Mouse (Mus musculus) A20 (cell line): ENCODE measurements around the gene Mapk8ip3.
A peak's percentile ranks its signal among the peaks of the same experiment; 100 is the strongest.

ENCODE experiments used
- DNase-seq: peaks from one replicate; pipeline ENCODE4 v3.0.0-alpha.2; 2011; ENCODE audit warnings: low read depth, low spot score

The Mapk8ip3 gene

DNA sequence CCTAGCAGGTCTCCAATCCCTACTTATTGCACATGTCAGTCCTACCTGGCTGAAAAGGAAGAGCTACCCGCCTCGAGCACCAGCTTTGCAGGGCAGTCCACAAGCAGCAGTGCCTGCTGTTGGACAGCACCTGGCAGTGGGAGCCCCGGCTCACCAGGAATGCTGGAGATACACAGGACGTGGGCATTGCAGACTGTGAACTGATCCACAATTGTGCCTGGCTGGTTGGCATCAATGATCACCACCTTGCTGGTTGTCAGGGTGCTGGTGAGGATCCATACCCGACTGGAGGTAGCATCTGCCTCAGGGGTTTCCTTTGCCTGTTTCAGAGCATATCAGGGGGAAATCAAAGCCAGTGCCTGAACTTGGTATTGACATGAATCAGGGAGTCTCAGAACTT is 34.7 kb downstream of the Mapk8ip3 start:
- DNase-seq: no peak

DNA sequence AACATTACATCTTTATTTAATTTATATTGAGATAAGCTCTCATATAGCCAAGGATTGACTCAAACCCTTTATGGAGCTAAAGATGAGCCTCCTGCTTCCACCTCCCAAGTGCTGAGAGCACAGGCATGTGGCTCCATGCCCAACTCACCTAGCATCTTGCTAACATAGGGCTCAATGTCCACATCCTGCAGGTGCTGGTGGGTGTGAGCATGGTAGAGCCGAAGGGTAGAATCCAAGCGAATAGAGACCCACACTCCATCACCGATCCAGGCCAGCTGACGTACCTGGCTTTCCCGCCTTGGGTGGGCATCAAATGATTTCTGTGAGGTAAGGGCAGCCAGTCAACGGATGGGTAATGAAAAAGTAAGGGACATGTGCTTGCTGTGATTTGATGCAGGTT is 36.8 kb downstream of the Mapk8ip3 start:
- no peak for DNase-seq

DNA sequence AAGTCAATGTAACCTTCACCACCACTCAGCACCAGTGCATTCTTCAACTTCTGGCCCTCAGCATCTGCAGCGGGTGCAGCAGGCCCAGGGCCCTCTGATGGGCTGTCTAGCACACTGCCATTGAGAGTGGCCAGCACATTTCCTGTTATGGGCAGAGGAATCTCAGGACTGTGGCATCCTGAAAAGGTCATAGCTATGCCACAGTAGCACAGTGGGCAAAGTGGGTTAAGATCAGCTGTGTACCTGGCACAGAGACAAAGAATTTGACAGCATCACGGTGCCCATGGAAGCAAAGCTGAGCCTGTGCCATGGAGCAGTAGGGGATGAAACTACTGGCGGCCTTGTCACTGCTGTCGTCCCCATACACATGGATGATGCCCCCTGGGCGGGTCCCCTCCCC is 37.6 kb downstream of the Mapk8ip3 start:
- no peak for DNase-seq

DNA sequence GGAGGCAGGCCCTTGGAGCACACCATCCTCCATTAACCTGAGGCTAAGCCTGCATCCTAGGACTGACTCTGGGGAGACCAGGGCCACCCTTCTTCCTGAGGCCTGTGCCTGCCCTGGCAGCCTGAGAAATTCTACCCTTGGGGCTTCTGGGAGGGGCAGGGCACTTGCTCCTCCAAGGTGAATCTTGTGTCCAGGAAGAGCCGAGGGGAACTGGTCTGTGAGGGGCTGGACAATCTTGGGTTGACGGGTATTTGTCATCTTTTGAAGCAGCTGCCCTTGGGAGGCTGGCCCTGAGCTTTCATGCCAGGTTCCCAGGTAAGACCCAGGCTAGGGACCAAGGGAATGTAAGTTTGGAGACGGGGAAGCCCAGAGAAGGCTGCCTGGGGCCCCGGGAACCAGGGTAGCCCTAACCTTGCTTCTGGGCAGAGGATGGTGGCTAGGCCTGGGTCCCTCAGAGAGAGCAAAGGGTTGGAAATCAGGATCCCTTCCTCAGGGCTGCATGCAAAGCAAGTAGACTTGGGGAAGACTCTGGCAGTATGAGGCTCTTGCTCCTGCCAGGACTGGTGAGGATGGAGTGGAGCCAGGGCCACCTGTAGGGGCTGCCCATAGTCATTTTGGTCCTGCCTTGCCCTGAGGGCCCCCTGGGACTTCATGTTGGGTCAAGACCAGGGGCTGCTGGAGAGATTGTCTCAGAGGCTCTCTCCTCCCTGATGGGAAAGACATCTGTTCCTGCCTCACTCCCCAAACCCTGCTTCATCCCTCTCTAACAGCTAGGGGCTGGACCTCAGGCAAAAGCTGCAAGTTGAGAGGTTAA is 38.5 kb downstream of the Mapk8ip3 start:
- DNase-seq: no peak

DNA sequence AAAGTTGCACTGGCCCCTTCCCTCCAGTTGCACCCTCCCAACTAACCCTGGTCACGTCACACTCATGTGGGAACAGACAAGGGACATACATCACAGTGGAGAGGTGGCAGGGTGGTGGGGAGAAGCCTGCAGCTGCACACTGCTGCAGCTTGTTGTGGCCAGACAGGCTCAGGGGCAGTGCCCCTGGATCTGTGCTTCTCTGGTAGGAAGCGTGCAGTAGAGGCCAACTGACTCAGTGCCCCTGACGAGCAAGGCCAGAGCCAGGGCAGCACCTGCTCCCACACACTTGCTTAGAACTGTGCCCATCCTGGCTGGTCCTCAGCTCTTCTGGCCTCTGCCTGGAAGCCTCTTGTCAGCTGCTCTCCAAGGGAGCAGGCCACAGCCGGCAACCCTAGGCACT is 39.2 kb downstream of the Mapk8ip3 start:
- DNase-seq: no peak

DNA sequence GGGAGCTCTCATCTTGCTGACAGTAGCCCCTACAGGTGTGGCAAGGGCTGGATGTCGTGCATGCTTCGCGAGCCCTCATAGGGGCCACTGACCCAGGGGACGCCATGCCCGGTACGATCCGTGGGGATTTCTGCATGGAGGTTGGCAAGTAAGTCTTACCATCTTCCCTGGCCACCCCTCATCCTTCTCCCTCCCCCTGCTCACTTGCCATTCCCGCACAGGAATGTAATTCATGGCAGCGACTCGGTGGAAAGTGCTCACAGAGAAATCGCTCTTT is 39.8 kb downstream of the Mapk8ip3 start:
- DNase-seq: no peak

DNA sequence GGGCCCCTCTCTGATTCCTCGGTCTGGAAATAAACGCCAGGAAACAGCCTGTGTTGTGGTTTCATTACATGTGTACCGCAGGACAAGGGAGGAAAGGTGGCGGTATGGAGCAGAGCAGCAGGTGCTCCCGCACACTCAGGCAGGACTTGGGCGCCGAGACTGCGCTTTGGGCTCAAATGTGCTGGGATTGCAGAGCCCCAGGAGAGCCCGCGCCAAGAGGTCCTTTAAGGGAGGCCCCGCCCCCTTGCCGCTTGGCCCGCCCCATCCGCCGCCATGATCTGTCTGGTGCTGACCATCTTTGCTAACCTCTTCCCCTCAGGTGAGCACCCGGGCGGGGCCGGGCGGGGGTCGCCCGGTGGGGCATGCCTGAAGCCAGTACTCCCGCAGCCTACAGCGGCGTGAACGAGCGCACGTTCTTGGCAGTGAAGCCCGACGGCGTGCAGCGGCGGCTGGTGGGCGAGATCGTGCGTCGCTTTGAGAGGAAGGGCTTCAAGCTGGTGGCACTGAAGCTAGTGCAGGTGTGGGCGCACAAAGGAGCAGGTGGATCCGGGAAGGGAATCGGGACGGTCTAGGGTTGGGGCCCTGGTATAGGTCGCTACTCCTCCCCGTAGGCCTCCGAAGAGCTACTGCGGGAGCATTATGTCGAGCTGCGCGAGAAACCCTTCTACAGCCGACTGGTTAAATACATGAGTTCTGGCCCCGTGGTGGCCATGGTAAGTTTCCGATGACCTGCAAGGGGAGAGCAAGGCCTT is 40.4 kb downstream of the Mapk8ip3 start, which contains the start of gene Nme3:
Nme3 (plus strand) TSS at position 260 of the 752 bp plus-strand sequence.
- DNase-seq: peak; percentile 89

DNA sequence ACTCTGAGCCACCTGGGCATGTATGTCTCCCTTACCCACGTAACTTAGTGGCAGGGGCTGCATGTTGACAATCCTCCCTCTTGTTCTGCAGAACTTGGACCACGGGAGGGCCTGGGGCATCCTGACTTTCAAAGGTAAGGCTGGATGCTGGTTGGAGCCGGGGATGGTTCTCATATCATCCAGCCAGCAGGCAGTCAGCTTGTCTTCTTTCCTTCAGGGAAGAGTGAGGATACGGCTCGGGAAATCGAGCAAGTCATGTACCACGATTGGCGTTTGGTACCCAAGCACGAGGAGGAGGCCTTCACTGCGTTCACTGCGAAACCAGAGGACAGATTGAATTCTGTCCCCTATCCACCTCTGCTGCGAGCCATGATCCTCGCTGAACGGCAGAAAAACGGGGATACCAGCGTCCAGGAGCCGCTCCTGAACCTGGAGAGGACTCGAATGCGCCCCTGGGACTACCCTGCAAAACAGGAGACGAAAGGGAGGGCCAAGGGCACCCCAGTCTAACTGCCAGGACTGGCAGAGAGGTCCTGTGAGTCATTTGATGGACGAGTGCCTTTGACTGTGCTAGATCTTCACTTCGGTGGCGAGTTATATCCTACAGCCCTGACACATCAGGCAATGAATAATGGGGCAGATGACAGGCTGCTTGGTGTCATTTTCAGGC is 41.1 kb downstream of the Mapk8ip3 start:
- DNase-seq: no peak

DNA sequence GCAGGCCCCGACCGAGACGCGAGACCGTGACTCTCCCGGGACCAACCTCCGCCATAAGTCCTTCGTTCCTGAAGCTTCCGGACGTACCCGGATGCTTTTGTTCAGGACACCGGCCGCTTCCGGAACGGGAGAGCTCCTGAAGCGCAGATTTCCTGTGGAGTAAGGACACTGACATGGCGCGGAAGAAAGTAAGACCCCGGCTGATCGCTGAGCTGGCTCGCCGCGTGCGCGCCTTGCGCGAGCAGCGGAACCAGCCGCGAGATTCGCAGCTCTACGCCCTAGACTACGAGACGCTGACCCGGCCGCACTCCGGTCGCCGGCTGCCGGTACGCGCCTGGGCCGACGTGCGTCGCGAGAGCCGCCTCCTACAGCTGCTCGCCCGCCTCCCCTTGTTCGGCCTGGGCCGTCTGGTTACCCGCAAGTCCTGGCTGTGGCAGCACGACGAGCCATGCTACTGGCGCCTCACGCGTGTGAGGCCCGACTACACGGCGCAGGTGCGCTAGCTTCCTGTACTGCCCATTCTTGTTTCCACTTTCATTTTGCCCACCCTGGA is 41.7 kb downstream of the Mapk8ip3 start, which contains the start of the genes Eme2 and Mrps34:
Eme2 (minus strand) TSS at position 93 of the 553 bp plus-strand sequence.
Mrps34 (plus strand) TSS at position 122 of the 553 bp plus-strand sequence.
- peak; percentile 90 for DNase-seq

DNA sequence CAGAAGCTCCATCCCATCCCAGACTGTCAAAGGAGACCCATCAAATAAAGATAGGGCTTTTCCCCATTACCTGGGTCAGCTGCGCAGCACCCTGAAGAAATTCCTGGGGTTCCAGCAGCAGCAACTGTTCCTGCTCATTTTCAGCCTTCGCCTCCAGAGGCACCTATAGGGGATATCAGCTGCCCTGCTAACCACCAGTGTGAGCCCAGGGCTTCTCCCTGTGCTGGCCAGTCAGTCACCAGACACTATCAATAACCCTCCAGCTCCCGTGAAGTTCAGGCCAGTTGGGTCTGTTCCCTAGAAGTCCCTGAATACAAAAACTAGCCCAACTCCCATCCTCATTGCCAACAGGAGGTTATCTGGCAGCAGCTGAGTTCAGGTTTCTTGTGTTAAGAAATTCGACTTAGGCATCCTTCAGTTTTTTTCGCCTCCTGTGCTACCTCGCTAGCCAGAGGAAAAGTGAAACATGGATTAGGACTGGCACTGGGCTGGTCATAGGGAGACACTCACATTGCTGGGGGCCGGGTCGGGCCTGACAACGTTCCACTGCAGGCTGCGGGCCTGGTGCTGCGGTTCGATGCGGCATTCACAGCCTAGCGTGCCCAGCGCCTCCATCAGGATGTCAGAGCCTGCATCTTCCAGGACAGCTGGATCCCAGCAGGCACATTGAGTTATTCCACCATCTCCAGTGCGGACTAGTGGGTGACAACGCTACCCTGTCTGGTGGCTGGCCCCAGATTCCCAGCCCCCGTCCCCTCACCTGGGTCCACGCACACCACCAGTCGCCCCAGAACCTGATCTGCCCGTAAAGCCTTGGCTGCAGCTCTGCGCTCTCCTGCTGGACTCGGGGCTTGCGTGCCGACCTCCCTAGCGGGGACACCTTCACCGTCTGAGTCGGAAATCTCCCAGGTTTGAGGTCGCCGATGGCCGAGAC is 42.4 kb downstream of the Mapk8ip3 start:
- peak; percentile 27 for DNase-seq

DNA sequence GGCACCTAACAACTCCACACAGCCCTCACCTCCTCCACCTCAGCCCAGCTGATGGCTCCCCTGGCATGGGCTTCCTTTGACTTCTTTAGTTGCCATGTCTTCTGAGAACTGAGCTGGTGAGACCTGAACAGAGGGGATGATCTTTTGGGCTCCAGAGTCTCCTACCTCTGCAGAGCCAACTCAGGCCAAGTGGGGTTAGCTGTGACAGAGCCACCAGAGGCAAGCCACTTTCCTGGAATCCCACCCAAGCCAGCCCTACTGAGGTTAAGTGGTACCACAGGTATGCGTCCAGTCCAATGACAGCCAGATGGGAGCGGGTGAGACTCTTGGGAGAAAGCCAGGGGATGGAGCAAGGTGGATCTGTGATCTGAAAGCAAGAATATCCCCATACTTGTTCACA is 43.5 kb downstream of the Mapk8ip3 start:
- DNase-seq: no peak

DNA sequence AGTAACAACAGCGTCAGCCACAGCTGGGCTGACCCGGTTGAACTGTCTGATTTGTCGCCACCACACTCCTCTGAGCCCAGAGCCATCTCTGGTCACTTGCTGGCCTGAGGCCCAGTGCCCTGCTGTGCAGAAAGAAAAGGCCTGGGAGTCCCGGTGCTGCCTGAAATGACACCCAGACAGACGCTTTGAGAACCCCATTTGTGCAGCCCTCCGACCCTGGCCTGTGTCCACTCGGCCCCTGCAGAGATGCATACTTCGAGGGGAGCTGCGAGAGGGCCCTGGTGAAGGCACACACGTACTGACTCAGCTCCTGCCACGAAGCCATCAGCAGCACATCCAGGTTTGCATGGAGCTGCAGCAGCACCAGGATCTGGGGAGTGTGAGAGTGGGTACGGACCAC is 44.0 kb downstream of the Mapk8ip3 start:
- no peak for DNase-seq

DNA sequence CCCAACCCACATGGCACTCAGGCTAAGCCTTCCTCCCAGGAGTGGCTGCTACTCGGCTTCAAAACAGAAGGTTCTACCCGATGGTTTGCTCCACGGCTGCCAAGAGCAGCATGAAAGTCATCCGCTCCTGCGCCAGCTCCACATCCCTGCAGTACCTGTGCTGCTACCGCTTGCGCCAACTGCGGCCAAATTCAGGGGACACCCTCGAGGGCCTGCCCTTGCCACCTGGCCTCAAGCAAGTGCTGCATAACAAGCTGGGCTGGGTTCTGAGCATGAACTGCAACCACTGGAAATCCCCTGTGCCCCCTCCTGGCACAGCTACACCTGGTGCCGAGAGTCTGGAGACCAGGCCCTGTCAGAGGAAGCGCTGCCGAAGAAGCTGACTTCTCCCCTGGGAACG is 45.5 kb downstream of the Mapk8ip3 start:
- peak; percentile 60 for DNase-seq

DNA sequence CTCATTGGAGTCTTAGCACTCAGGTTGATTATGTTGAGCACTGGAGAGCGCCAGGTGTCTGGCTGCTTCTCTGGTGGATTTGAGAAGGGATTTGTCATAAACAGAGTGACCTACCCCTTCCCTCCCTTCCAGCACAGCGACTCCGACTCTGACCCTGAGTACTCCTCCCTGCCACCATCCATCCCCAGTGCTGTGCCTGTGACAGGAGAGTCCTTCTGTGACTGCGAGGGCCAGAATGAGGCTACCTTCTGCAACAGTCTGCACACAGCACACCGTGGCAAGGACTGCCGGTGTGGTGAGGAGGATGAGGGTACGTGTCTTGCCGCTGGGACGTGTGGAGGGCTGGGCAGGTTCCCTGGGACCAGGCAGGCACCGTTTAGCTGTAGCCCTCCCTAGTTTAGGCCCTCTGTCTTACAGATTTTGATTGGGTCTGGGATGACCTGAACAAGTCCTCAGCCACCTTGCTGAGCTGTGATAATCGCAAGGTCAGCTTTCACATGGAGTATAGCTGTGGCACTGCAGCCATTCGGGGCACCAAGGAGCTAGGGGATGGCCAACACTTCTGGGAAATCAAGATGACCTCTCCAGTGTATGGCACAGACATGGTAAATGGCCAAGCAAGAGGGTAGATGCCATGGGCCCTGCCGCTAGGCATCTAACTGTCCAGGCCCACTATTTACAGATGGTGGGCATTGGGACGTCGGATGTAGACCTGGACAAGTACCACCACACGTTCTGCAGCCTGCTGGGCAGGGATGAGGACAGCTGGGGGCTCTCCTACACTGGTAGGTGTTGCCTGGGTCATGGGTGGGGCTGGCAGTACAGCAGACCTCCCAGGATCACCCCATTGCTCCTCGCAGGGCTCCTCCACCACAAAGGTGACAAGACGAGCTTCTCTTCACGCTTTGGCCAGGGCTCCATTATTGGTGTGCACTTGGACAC is 46.4 kb downstream of the Mapk8ip3 start:
- no peak for DNase-seq

DNA sequence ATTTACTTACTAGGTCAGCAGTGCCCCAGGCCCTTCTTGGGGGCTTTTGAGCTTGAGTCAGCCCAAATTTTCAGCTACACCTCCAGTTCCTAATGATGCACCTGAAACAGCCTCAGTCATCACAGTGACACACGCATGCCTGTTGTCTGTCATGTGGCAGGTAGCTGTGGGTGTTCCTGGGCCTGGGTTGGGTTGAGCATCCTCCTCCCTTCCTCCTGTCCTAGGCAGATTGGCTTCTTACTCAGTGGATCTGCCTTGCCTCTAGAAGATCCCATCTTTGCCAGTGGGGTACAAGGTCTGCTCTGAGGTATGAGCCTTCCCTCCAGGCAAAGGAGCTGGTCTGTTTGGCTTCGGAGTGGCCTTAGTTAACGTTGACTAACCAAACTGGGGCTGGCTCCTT is 47.9 kb downstream of the Mapk8ip3 start:
- DNase-seq: no peak

DNA sequence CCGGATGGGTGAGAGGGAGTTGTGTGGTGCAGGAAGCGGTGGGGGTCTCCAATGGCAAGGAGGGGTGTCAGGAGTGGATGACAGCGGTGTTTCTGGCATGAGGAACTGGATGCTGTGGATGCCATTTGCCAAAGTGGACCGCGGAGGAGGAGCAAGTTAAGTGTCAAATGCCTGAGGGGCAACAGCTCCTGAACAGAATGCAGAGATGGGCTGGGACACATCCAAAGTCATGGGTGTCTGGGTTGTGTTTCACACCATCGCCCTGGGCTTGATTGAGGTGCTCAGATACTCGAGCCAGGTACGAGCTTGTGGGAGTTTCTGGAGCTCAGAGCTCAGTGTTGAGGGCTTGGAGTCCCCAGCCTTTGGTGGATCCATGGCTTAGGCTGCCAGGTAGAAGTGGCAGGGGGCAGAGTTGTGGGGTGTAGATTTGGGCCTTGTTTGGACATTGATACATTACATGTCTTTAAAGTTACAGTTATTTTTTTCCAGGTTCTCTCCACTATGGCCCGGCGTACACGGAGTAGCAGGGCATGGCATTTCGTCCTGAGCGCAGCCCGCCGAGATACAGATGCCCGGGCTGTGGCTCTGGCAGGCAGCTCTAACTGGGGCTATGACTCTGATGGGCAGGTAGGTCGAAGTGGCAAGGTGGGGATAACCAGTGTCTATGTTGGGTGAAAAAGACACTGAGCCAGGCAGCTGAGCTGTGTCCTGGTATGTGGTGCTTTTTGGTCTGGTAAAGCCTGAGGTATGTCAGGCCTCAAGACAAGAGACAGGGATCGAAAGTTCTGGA is 49.3 kb downstream of the Mapk8ip3 start:
- no peak for DNase-seq

DNA sequence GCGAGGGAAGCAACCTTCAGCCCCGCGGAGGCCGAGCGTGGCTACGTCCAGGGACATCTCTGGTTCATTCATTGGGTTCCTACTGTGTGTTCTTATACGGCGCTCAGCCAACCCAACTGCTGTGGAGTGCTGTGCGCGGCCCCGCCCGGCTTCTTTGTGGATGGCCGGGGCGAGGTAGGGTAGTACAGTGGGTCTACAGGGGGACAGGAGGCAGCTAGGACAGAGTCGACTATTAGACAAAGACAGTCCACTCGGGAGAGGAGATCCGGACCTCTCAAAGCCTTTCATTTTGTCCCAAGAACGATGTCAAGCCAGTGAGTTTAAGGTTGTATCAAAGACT is 49.9 kb downstream of the Mapk8ip3 start:
- no peak for DNase-seq

DNA sequence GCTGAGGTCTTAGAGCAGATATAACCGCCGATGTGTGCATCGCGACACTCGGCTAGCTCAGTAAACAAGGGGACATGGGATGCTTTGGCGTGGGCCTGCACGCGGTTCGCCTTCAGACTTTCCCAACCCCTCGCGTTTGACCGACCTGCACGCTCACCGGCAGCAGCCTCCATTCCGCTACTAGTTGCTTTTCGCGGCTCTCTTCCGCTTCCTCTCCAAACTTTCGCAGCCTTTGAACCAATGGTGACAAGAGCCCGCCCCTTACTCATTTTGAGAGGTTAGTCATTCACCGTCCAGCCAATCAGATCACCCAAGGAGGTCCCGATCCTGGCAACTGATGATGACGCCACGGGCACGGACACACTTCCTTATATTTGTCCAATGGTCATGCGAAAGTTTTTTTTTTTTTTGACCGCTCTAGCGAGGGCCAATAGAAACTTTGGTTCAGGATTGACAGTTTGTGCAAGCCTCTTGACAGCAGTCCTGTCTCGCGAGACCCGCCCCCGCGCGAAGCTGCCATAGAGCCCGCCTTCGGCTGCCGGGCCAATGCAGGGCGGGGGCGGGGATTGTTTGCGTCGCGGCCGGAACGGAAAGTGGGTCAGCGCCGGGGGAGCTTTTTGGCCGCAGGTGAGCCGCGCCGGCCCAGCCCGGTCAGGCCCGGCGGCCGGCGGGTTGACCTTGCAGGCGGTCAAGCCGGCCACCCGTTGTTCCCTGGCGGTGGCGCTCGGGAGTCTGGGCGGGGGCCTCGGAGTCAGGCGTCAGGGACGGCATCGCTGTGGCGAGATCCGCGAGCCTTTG is 50.4 kb downstream of the Mapk8ip3 start, which contains the start of the genes Nubp2 and Spsb3:
Nubp2 (minus strand) TSS at position 216 of the 798 bp plus-strand sequence.
Spsb3 (plus strand) TSS at position 510 of the 798 bp plus-strand sequence.
- DNase-seq: peak; percentile 97
